Mouse (Mus musculus) CH12.LX (cell line): ENCODE measurements around the gene Immp2l. TPM values are rescaled to one million over a fixed set of nuclear protein-coding genes. Genes with fewer than 3 reads are reported as not detected.
A peak's percentile ranks its signal among the peaks of the same experiment; 100 is the strongest.

Experiments used
- DNase-seq: peaks from one replicate; pipeline ENCODE4 v3.0.0-alpha.2; 2013; ENCODE audit errors: extremely low read depth
- H3K27ac ChIP-seq: 2 replicates; pipeline ENCODE4 v1.5.1; 2012; ENCODE audit warnings: low read depth, mild to moderate bottlenecking, control low read depth, moderate library complexity; ENCODE audit not compliant: insufficient read depth
- H3K27me3 ChIP-seq: replicated peaks from 2 replicates; pipeline ENCODE3; 2012; ENCODE audit warnings: inconsistent platforms
- H3K36me3 ChIP-seq, 2 experiments: replicated peaks in 1 of 2; 2 replicates each; pipeline versions ENCODE3 to v1.6.1; 2012; ENCODE audit warnings: inconsistent platforms in 1 of 2, low read length in 1 of 2, mild to moderate bottlenecking in 1 of 2, mixed read lengths in 1 of 2, moderate library complexity in 1 of 2; ENCODE audit not compliant: control insufficient read depth in 1 of 2, insufficient read depth in 1 of 2
- H3K4me1 ChIP-seq, 2 experiments: 2 replicates each; pipeline ENCODE4 v1.6.1; 2012; ENCODE audit warnings: inconsistent platforms in 1 of 2, moderate library complexity in 1 of 2; ENCODE audit not compliant: insufficient read depth in 2 of 2, control insufficient read depth in 1 of 2
- H3K4me2 ChIP-seq: 2 replicates; pipeline ENCODE4 v1.6.1; 2012; ENCODE audit warnings: low read depth, mild to moderate bottlenecking, control low read depth; ENCODE audit not compliant: poor library complexity, insufficient read depth, severe bottlenecking
- H3K4me3 ChIP-seq, 3 experiments: fragments of 150-350 bp in 1 of 3; sonication (generic) in 1 of 3; replicated peaks in 1 of 3; 2 replicates each; pipeline versions ENCODE3 to v1.5.1; 2011 to 2012; ENCODE audit warnings: low read depth in 2 of 3, low read length in 2 of 3, mild to moderate bottlenecking in 2 of 3, moderate library complexity in 2 of 3, control low read depth in 1 of 3, improper control_type of control experiment in 1 of 3, inconsistent platforms in 1 of 3, mixed read lengths in 1 of 3; ENCODE audit not compliant: poor library complexity in 1 of 3
- H3K79me2 ChIP-seq: replicated peaks from 2 replicates; pipeline ENCODE4 v1.6.1; 2012; ENCODE audit warnings: mild to moderate bottlenecking, moderate library complexity; ENCODE audit not compliant: control insufficient read depth, poor library complexity, insufficient read depth, severe bottlenecking; ENCODE audit errors: extremely low read depth
- H3K9ac ChIP-seq: 2 replicates; pipeline ENCODE4 v1.6.1; 2012; ENCODE audit warnings: low read depth, mild to moderate bottlenecking, control low read depth, moderate library complexity; ENCODE audit not compliant: insufficient read depth
- H3K9me3 ChIP-seq: replicated peaks from 2 replicates; pipeline ENCODE3; 2012; ENCODE audit warnings: low read length, inconsistent platforms, mixed read lengths
- BHLHE40 ChIP-seq: IDR thresholded peaks from 2 replicates; pipeline ENCODE4 v1.6.1; 2011; ENCODE audit warnings: mild to moderate bottlenecking, low read depth, low read length, improper control_type of control experiment
- CHD1 ChIP-seq: IDR thresholded peaks from 2 replicates; pipeline ENCODE4 v1.6.1; 2012; ENCODE audit warnings: low read depth, low read length, improper control_type of control experiment, inconsistent platforms
- CHD2 ChIP-seq: IDR thresholded peaks from 2 replicates; pipeline ENCODE4 v1.6.1; 2011; ENCODE audit warnings: low read length, improper control_type of control experiment
- CTCF ChIP-seq, 2 experiments: IDR thresholded peaks in 1 of 2; conservative IDR thresholded peaks in 1 of 2; 2 replicates each; pipeline ENCODE4 v1.5.1; 2011 to 2012; ENCODE audit warnings: low read depth in 2 of 2, low read length in 2 of 2, improper control_type of control experiment in 1 of 2, inconsistent platforms in 1 of 2, mild to moderate bottlenecking in 1 of 2, moderate library complexity in 1 of 2
- ELF1 ChIP-seq: IDR thresholded peaks from 2 replicates; pipeline ENCODE4 v1.6.1; 2014; ENCODE audit warnings: low read depth, mild to moderate bottlenecking, inconsistent platforms, low read length, improper control_type of control experiment
- ETS1 ChIP-seq: conservative IDR thresholded peaks from 2 replicates; pipeline ENCODE4 v1.6.1; 2012; ENCODE audit warnings: low read depth, mild to moderate bottlenecking, inconsistent platforms, low read length, improper control_type of control experiment, moderate library complexity
- JUND ChIP-seq: conservative IDR thresholded peaks from 2 replicates; pipeline ENCODE4 v1.6.1; 2011; ENCODE audit warnings: low read depth, low read length, improper control_type of control experiment
- MAX ChIP-seq: IDR thresholded peaks from 2 replicates; pipeline ENCODE4 v1.6.1; 2011; ENCODE audit warnings: low read length, improper control_type of control experiment
- MXI1 ChIP-seq: IDR thresholded peaks from 2 replicates; pipeline ENCODE4 v1.6.1; 2011; ENCODE audit warnings: mild to moderate bottlenecking, low read depth, low read length, improper control_type of control experiment
- NRF1 ChIP-seq: IDR thresholded peaks from 2 replicates; pipeline ENCODE4 v1.6.1; 2014; ENCODE audit warnings: low read depth, mild to moderate bottlenecking, inconsistent platforms, low read length, improper control_type of control experiment, moderate library complexity
- POLR2AphosphoS2 ChIP-seq: IDR thresholded peaks from 2 replicates; pipeline ENCODE4 v1.6.1; 2011; ENCODE audit warnings: low read depth, low read length, improper control_type of control experiment
- RAD21 ChIP-seq: IDR thresholded peaks from 2 replicates; pipeline ENCODE4 v1.6.1; 2011; ENCODE audit warnings: low read depth, mild to moderate bottlenecking, low read length, improper control_type of control experiment, moderate library complexity
- RCOR1 ChIP-seq: conservative IDR thresholded peaks from 2 replicates; pipeline ENCODE4 v1.6.1; 2012; ENCODE audit warnings: low read depth, mild to moderate bottlenecking, inconsistent platforms, low read length, improper control_type of control experiment
- TBP ChIP-seq: conservative IDR thresholded peaks from 2 replicates; pipeline ENCODE4 v1.6.1; 2011; ENCODE audit warnings: low read depth, low read length, improper control_type of control experiment
- TCF12 ChIP-seq: IDR thresholded peaks from 2 replicates; pipeline ENCODE4 v1.6.1; 2014; ENCODE audit warnings: low read depth, mild to moderate bottlenecking, inconsistent platforms, low read length, improper control_type of control experiment
- USF1 ChIP-seq: IDR thresholded peaks from 2 replicates; pipeline ENCODE4 v1.6.1; 2014; ENCODE audit warnings: low read depth, mild to moderate bottlenecking, inconsistent platforms, low read length, improper control_type of control experiment
- USF2 ChIP-seq: conservative IDR thresholded peaks from 2 replicates; pipeline ENCODE4 v1.6.1; 2011; ENCODE audit warnings: low read depth, low read length, improper control_type of control experiment
- ZC3H11A ChIP-seq: IDR thresholded peaks from 2 replicates; pipeline ENCODE4 v1.6.1; 2012; ENCODE audit warnings: low read depth, mild to moderate bottlenecking, inconsistent platforms, low read length, improper control_type of control experiment
- ZKSCAN1 ChIP-seq: IDR thresholded peaks from 2 replicates; pipeline ENCODE4 v1.6.1; 2012; ENCODE audit warnings: low read depth, inconsistent platforms, low read length, improper control_type of control experiment, borderline replicate concordance
- dilution Hi-C: fragments of 300-500 bp; cut with MboI; formaldehyde crosslinking; loops from 2 replicates; pipeline ENCODE4 v1.14.3; 2020; ENCODE audit warnings: low sequenced_read_pairs; ENCODE audit not compliant: extremely low pct_unique_long_range_greater_than_20kb, extremely low pct_ligation_motif_present
- in situ Hi-C: fragments of 300-500 bp; cut with MboI; formaldehyde crosslinking; loops from 3 replicates; pipeline ENCODE4 v1.14.3; 2019; ENCODE audit warnings: low sequenced_read_pairs, low pct_ligation_motif_present, low pct_unique_long_range_greater_than_20kb, mixed read lengths
- polyA plus RNA-seq: library from polyadenylated mRNA; unstranded; fragments of >175 nt; gene quantifications from 2 replicates; pipeline ENCODE4 v1.2.1, GENCODE M21; 2012; ENCODE audit warnings: low read depth; ENCODE audit not compliant: insufficient read length
- total RNA-seq, 2 experiments: library from RNA; depleted of rRNA; stranded (reverse); fragments of 300-350 nt in 1 of 2; fragments of >200 nt in 1 of 2; gene quantifications; 2 replicates each; pipeline ENCODE4 v1.2.3; 2012 to 2014

The Immp2l gene
- total and polyA plus RNA-seq, 3 experiments, result 4.8 to 16.5 (median 9.9) TPM

- H3K9ac ChIP-seq, result no peak overlapping the region
- in situ Hi-C loops, result no loop called here
- H3K27me3 ChIP-seq, result no peaks in the 10 kb centered on the region
- TF ChIP-seq POLR2AphosphoS2 (no peak), CHD2 (peak; percentile 66; the same call in 1 of the 2 replicates)
- peaks cover 0 to 26% of the 10 kb centered on the region in 2 experiments; a peak in 2 of 4 replicates for H3K4me1 ChIP-seq
- no peaks in the 10 kb centered on the region for H3K79me2 ChIP-seq
- H3K4me2 ChIP-seq, result no peak overlapping the region
- no peaks in the 10 kb centered on the region for H3K9me3 ChIP-seq
- H3K27ac ChIP-seq, result no peak overlapping the region
- H3K36me3 ChIP-seq, result no peaks in the 10 kb centered on the region
- dilution Hi-C loops, result no loop called here
- H3K4me3 ChIP-seq, result no peak overlapping the region
- DNase-seq, result peak; percentile 3
Measured at GRCm38 (mm10) chr12:40984735-40985134, 39.2 kb upstream of the Immp2l start.

GRCm38 (mm10) chr12:40985791-40986190 is 38.1 kb upstream of the Immp2l start:
- no peaks in the 10 kb centered on the region for H3K27me3 ChIP-seq
- in situ Hi-C loops, result no loop called here
- TF ChIP-seq MXI1 (no peak), TBP (no peak), RCOR1 (no peak), RAD21 (no peak), USF2 (no peak), ZKSCAN1 (no peak), USF1 (no peak), ELF1 (no peak), CHD1 (no peak), NRF1 (no peak), ZC3H11A (no peak), ETS1 (no peak), TCF12 (no peak), CHD2 (no peak), JUND (no peak), BHLHE40 (no peak), MAX (no peak), CTCF (conservative IDR thresholded peaks at IDR 0.05 in 1 of 2, IDR thresholded peaks at IDR 0.05 in 1 of 2; ENCODE audit: low read depth in 2 of 2, low read length in 2 of 2) (no peak)

More at GRCm38 (mm10) chr12:40985791-40986190, 38.1 kb upstream of the Immp2l start:
- dilution Hi-C loops, result no loop called here
- H3K36me3 ChIP-seq, result no peaks in the 10 kb centered on the region
- no peak for DNase-seq
- H3K4me2 ChIP-seq, result no peak overlapping the region
- no peak overlapping the region for H3K4me3 ChIP-seq
- no peaks in the 10 kb centered on the region for H3K9me3 ChIP-seq
- H3K9ac ChIP-seq, result no peak overlapping the region
- no peak overlapping the region for H3K27ac ChIP-seq
- H3K79me2 ChIP-seq, result no peaks in the 10 kb centered on the region
- H3K4me1 ChIP-seq, result peaks cover 0 to 21% of the 10 kb centered on the region in 2 experiments; a peak in 2 of 4 replicates
